Mouse (Mus musculus) spleen, adult 2 months (tissue): Measurements from ENCODE around the gene Uqcr10.

Experiments used
- CTCF ChIP-seq: fragments of 200-500 bp; IDR thresholded peaks from 2 replicates; pipeline ENCODE4 v1.5.1; 2011; ENCODE audit warnings: mild to moderate bottlenecking, inconsistent platforms; ENCODE audit not compliant: insufficient read depth, insufficient read length, insufficient replicate concordance; ENCODE audit errors: extremely low read depth
- POLR2A ChIP-seq: fragments of 200-500 bp; IDR thresholded peaks from 2 replicates; pipeline ENCODE4 v1.6.1; 2011; ENCODE audit warnings: low read depth, low read length, inconsistent platforms

- TF ChIP-seq CTCF (no peak), POLR2A (no peak)
Measured at GRCm38 (mm10) chr11:4712822-4713221, 8.7 kb upstream of the Uqcr10 start.
